Mouse (Mus musculus): Measurements from ENCODE around the gene Usp6nl. TPM values are rescaled to one million over a fixed set of nuclear protein-coding genes. Genes with fewer than 3 reads are reported as not detected.
A peak's percentile ranks its signal among the peaks of the same experiment; 100 is the strongest.

Usp6nl gene
- polyA plus RNA-seq, 1 experiment from 2014 or later, result 8.6 TPM

DNA sequence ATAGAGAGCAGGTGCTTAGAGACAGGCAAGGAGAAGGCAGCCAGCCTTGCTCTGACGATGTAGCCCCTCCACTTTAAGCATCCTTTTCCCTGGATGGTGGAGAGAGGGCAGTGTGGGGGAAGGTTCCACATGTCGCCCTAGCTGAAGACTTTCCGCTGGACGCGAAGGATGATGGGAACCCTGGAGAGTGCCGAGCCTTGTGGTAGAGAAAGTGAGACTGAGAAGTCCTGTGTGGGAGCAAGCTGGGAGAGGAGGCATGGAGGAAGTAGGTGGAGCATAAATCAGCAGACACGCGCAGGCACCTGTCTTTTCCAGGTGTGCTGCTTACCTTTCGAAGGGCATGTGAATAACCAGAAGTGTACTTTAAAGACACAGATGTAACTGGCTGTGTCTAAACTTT is 57.9 kb downstream of the Usp6nl start:
- 87% methylated on average over 9 of the region's 9 CpGs for WGBS
- Histone ChIP-seq H3K4me2 (replicated peaks) (no peak overlapping the region), H3K9ac (replicated peaks) (no peak overlapping the region), H3K4me1 (replicated peaks) (peaks cover 11% of the 10 kb centered on the region), H3K36me3 (no peaks in the 10 kb centered on the region), H3K27me3 (no peaks in the 10 kb centered on the region), H3K27ac (no peak overlapping the region), H3K4me3 (replicated peaks) (no peak overlapping the region), H3K9me3 (no peaks in the 10 kb centered on the region)
- ATAC-seq, result no peak

DNA sequence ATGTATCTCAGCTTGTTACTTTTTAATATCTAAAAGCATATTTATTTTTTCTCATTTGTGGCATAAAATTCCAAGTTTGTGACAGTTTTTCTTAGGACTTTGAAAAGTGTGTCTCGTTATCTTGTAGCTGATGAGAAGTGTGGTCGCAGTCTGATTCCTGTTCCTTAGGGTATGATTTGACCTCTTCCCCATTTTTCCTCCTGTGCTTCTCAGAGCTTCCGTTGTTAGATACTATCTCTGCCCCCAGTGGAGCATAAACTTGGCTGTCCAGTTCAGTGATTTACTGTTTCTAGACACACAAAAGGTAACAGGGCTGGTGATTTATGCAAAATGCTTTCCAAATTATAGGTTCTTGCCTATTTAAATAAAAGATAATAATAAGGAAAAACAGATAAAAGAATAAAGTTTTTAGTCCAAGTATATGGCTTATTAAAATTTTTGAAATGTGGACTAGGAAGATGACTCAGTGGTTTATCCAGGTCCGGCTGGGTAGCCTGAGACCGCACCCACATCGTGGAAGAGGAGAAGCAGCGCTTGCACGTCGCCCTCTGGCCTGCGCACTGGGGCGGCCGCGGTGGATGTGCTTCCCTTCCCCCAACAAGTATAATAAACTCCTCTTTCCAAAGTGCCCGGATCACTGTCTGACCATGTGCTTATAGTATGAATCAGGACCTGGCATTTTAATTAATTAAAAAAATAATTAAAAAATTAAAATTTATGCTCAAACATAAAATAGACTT is 62.1 kb downstream of the Usp6nl start:
- WGBS, result 92% methylated on average over 14 of the region's 14 CpGs
- H3K36me3 ChIP-seq, result no peaks in the 10 kb centered on the region
- H3K9me3 ChIP-seq, result no peaks in the 10 kb centered on the region
- no peak overlapping the region for H3K27ac ChIP-seq
- peaks cover 6% of the 10 kb centered on the region; the same call in 1 of the 2 replicates for H3K4me1 ChIP-seq (replicated peaks)
- H3K27me3 ChIP-seq, result no peaks in the 10 kb centered on the region
- no peak for ATAC-seq
- H3K9ac ChIP-seq (replicated peaks), result no peak overlapping the region
- H3K4me3 ChIP-seq (replicated peaks), result no peak overlapping the region
- H3K4me2 ChIP-seq (replicated peaks), result no peak overlapping the region

DNA sequence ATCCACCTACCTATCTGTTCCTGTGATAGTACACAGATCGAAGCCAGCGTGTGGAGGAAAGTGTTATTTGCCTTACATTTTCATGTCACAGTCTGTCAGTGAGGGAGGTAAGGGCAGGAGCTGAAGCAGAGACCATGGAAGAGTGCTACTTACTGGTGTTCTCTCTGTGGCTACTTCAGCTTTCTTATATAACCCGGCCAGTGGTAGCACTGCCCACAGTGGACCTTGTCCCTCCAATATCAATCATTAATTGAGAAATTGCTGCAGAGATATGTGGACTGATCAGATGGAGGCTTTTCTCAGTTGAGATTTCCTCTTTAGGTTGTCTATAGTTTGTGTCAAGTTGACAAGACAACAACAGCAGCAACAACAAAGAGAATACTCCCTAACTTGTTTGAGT is 66.7 kb downstream of the Usp6nl start:
- no peak overlapping the region for H3K4me2 ChIP-seq (replicated peaks)
- ATAC-seq, result no peak
- H3K4me1 ChIP-seq (replicated peaks), result peaks cover 6% of the 10 kb centered on the region; the same call in 1 of the 2 replicates
- no peak overlapping the region for H3K27ac ChIP-seq
- no peak overlapping the region for H3K4me3 ChIP-seq (replicated peaks)
- no peaks in the 10 kb centered on the region for H3K27me3 ChIP-seq
- WGBS, result 90% methylated on average over 3 of the region's 3 CpGs
- no peak overlapping the region for H3K9ac ChIP-seq (replicated peaks)
- no peaks in the 10 kb centered on the region for H3K9me3 ChIP-seq
- peaks cover 9% of the 10 kb centered on the region; the same call in 1 of the 2 replicates for H3K36me3 ChIP-seq

- no peak overlapping the region for H3K4me2 ChIP-seq (replicated peaks)
- no peaks in the 10 kb centered on the region for H3K9me3 ChIP-seq
- no peak overlapping the region for H3K9ac ChIP-seq (replicated peaks)
- H3K4me3 ChIP-seq (replicated peaks), result no peak overlapping the region
- no peak overlapping the region for H3K27ac ChIP-seq
- H3K27me3 ChIP-seq, result no peaks in the 10 kb centered on the region
- ATAC-seq, result no peak
- 83% methylated on average over 2 of the region's 3 CpGs for WGBS
- H3K4me1 ChIP-seq (replicated peaks), result peaks cover 6% of the 10 kb centered on the region; the same call in 1 of the 2 replicates
- H3K36me3 ChIP-seq, result peaks cover 9% of the 10 kb centered on the region; the same call in 1 of the 2 replicates
Measured at GRCm38 (mm10) chr2:6391261-6391660, 68.8 kb downstream of the Usp6nl start.

DNA sequence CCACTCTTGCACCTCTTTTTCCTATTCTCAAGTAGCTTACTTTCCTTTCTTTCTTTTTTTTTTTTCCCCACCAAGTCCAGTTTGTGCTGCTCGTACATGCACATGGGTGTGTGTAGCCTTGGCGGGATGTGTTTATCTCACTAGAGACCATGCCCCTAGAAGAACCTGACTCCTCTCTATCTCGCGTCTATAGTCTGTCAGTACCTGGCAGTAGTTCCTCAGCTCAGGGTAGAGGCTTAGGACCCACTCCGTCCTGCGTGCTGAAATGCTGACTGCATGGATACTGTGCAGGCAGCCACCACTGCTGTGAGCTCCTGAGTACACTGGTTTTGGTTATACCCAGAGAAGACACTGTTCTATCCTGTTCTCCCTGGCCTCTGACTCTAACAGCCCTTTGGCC is 69.5 kb downstream of the Usp6nl start:
- H3K4me3 ChIP-seq (replicated peaks), result no peak overlapping the region
- no peak for ATAC-seq
- H3K4me1 ChIP-seq (replicated peaks), result peaks cover 6% of the 10 kb centered on the region; the same call in 1 of the 2 replicates
- H3K27ac ChIP-seq, result no peak overlapping the region
- no peaks in the 10 kb centered on the region for H3K9me3 ChIP-seq
- WGBS, result 93% methylated on average over 6 of the region's 6 CpGs
- peaks cover 9% of the 10 kb centered on the region; the same call in 1 of the 2 replicates for H3K36me3 ChIP-seq
- H3K4me2 ChIP-seq (replicated peaks), result no peak overlapping the region
- no peak overlapping the region for H3K9ac ChIP-seq (replicated peaks)
- H3K27me3 ChIP-seq, result no peaks in the 10 kb centered on the region

DNA sequence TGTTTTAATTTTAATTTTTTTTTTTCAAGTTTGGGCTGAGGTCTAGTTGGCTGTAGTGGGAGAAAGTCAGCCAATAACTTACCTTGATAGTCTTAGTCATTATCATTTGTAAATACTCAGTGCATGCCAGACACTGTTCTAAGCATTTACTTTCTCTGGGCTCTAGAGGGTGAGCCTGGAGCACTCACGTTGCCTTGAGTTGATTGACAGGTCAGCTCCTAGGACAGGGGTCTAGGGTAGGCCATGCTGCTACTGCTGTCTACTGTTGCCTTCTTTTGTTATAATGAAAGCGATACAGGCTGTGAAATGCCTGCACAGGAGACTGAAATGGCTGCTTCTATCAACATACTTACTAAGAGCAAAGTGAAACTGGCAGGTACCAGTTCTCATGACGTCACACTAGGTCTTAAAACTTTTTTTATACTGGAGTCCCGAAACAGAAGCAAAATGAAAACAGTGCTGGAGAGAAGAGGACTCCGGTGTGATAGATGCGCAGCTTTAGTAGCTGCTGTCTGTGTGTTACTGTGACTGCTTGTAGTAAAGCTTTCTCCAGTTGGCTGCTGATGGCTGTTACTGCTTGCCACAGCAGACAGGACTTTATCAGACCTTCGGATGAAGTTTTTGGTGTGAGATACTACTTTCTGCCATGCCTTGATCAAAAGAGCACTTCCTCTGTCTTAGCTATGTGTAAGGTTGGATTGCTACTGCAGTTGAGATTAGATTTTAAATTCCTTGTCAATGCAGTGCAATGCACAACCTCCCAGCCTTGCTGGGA is 73.6 kb downstream of the Usp6nl start:
- WGBS, result 78% methylated on average over 7 of the region's 7 CpGs
- peaks cover 9% of the 10 kb centered on the region; the same call in 1 of the 2 replicates for H3K36me3 ChIP-seq
- no peak overlapping the region for H3K27ac ChIP-seq
- no peaks in the 10 kb centered on the region for H3K9me3 ChIP-seq
- H3K4me3 ChIP-seq (replicated peaks), result no peak overlapping the region
- no peak overlapping the region for H3K4me2 ChIP-seq (replicated peaks)
- no peak for ATAC-seq
- no peaks in the 10 kb centered on the region for H3K27me3 ChIP-seq
- peaks cover 5% of the 10 kb centered on the region; the same call in 1 of the 2 replicates for H3K4me1 ChIP-seq (replicated peaks)
- no peak overlapping the region for H3K9ac ChIP-seq (replicated peaks)

DNA sequence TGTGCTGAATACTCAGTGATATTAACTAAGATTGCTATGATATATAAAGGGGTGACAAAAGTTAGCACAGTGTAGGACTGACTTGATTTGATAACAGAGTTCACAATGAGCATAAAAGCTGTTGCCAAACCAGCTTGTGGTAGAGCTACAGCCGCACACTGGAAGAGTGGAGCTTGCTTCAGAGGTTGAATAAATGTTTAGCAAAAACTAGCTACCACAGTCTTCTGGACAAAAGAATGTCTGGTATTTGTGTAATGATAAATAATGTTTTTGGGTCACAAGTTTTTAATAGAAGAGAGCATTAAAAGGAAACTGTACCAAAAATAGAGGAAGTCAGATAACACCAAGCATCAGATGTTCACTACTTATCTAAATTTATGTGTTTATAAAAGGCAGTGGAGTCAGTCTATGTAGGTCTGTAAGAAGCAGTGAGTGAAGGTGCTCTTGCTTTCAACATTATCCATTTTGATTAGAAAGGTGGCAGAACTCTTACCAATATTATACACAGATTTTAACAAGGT is 74.2 kb downstream of the Usp6nl start:
- H3K4me1 ChIP-seq (replicated peaks), result peaks cover 5% of the 10 kb centered on the region; the same call in 1 of the 2 replicates
- no peak overlapping the region for H3K4me2 ChIP-seq (replicated peaks)
- H3K9ac ChIP-seq (replicated peaks), result no peak overlapping the region
- H3K27ac ChIP-seq, result no peak overlapping the region
- H3K9me3 ChIP-seq, result no peaks in the 10 kb centered on the region
- no peak for ATAC-seq
- H3K27me3 ChIP-seq, result no peaks in the 10 kb centered on the region
- no peak overlapping the region for H3K4me3 ChIP-seq (replicated peaks)
- H3K36me3 ChIP-seq, result peaks cover 9% of the 10 kb centered on the region; the same call in 1 of the 2 replicates
- 92% methylated on average over 1 of the region's 1 CpGs for WGBS

GRCm38 (mm10) chr2:6397166-6397565 is 74.7 kb downstream of the Usp6nl start:
- no peak overlapping the region for H3K4me3 ChIP-seq (replicated peaks)
- no peak for ATAC-seq
- no peak overlapping the region for H3K9ac ChIP-seq (replicated peaks)
- no peak overlapping the region for H3K4me2 ChIP-seq (replicated peaks)
- no peak overlapping the region for H3K27ac ChIP-seq
- H3K4me1 ChIP-seq (replicated peaks), result peaks cover 6% of the 10 kb centered on the region; the same call in 1 of the 2 replicates
- H3K36me3 ChIP-seq, result peaks cover 8% of the 10 kb centered on the region; the same call in 1 of the 2 replicates
- H3K27me3 ChIP-seq, result no peaks in the 10 kb centered on the region
- no peaks in the 10 kb centered on the region for H3K9me3 ChIP-seq
- 45% methylated on average over 3 of the region's 3 CpGs for WGBS

- no peaks in the 10 kb centered on the region for H3K27me3 ChIP-seq
- no peaks in the 10 kb centered on the region for H3K9me3 ChIP-seq
- no peak for ATAC-seq
- H3K27ac ChIP-seq, result no peak overlapping the region
- 82% methylated on average over 6 of the region's 6 CpGs for WGBS
- H3K4me3 ChIP-seq (replicated peaks), result no peak overlapping the region
- no peak overlapping the region for H3K9ac ChIP-seq (replicated peaks)
- peaks cover 16% of the 10 kb centered on the region for H3K4me1 ChIP-seq (replicated peaks)
- no peaks in the 10 kb centered on the region for H3K36me3 ChIP-seq
- no peak overlapping the region for H3K4me2 ChIP-seq (replicated peaks)
Measured at GRCm38 (mm10) chr2:6398826-6399225, 76.4 kb downstream of the Usp6nl start.

- 92% methylated on average over 10 of the region's 10 CpGs for WGBS
- H3K27me3 ChIP-seq, result no peaks in the 10 kb centered on the region
- no peak overlapping the region for H3K27ac ChIP-seq
- no peak overlapping the region for H3K4me2 ChIP-seq (replicated peaks)
- H3K4me1 ChIP-seq (replicated peaks), result peaks cover 29% of the 10 kb centered on the region
- no peaks in the 10 kb centered on the region for H3K36me3 ChIP-seq
- no peaks in the 10 kb centered on the region for H3K9me3 ChIP-seq
- H3K9ac ChIP-seq (replicated peaks), result no peak overlapping the region
- no peak for ATAC-seq
- H3K4me3 ChIP-seq (replicated peaks), result no peak overlapping the region
Measured at GRCm38 (mm10) chr2:6401039-6401438, 78.6 kb downstream of the Usp6nl start.

- Histone ChIP-seq H3K27me3 (no peaks in the 10 kb centered on the region), H3K4me1 (replicated peaks) (peaks cover 28% of the 10 kb centered on the region), H3K9me3 (no peaks in the 10 kb centered on the region), H3K36me3 (no peaks in the 10 kb centered on the region), H3K9ac (replicated peaks) (peak overlapping the region; percentile 32; the same call in 1 of the 2 replicates), H3K4me2 (replicated peaks) (peak overlapping the region; percentile 12; the same call in 1 of the 2 replicates), H3K27ac (peak overlapping the region; percentile 27; the same call in 1 of the 2 replicates), H3K4me3 (replicated peaks) (no peak overlapping the region)
- 7% methylated on average over 11 of the region's 11 CpGs for WGBS
- peak; percentile 78 for ATAC-seq
Measured at GRCm38 (mm10) chr2:6403375-6403774, 80.9 kb downstream of the Usp6nl start.

DNA sequence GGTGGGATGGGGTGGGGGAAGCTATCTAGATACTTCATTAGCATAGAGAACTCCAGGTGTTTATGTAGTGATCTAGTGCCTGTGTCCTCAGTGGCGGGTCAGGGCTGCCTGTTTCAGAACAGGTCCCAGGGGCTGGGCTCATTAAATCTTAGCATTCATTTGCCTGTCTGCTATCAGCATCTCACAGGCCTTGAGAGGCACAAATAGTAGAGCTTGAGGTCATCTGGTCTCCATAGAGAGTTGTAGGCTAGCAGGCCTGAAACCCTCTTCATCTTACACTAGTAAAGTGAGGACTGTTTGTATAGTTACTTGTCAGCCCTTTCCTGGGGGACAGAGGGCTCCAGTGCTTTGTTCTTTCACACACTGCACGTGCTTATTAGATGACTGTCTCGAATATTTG is 81.5 kb downstream of the Usp6nl start:
- WGBS, result 30% methylated on average over 3 of the region's 3 CpGs
- no peaks in the 10 kb centered on the region for H3K9me3 ChIP-seq
- 0 out of 2 replicates have a peak, but pooled peaks have one; percentile 10 for ATAC-seq
- peak overlapping the region; percentile 10; the same call in 1 of the 2 replicates for H3K9ac ChIP-seq (replicated peaks)
- no peaks in the 10 kb centered on the region for H3K36me3 ChIP-seq
- no peak overlapping the region for H3K4me3 ChIP-seq (replicated peaks)
- H3K4me2 ChIP-seq (replicated peaks), result no peak overlapping the region
- no peaks in the 10 kb centered on the region for H3K27me3 ChIP-seq
- H3K27ac ChIP-seq, result peak overlapping the region; percentile 27
- H3K4me1 ChIP-seq (replicated peaks), result peaks cover 30% of the 10 kb centered on the region
